Mouse (Mus musculus) embryo, embryonic 10.5 days (tissue): ENCODE measurements around the gene Atg10.
"Not testable (repeated sequence)": the region's sequence is repeated elsewhere in the genome, so short reads cannot be mapped to it uniquely, and the experiment has no call there.

ENCODE experiments used
- DNase-seq: peaks from one replicate; pipeline ENCODE4 v3.0.0-alpha.2; 2015; ENCODE audit warnings: low spot score

Atg10 gene

GRCm38 (mm10) chr13:91223587-91224437, at the start of gene Atg10:
TSS of gene Atg10 (minus strand) at chr13:91223968.
- DNase-seq: peak; percentile 91

- no peak for DNase-seq
Measured at GRCm38 (mm10) chr13:91252406-91252805, 28.6 kb upstream of the Atg10 start.

DNA sequence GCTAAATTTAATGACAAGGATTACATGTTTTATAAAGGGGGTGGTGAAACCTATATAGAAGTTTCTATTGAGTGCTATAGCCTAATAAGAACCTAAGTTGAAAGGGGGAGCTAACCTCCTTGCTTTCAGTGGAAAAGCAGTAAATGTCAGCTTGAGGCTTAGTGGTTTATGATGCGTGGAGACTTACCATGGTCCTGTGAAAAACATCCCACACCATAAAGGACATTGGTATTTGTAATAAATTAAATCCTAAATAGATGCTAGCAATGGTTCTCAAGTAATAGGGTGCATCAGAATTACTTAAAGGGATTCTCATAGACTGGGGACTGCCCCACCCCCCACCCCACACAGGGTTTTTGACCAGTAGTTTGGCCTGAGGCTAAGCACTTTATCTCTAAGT, 27.9 kb upstream of the Atg10 start:
- no peak for DNase-seq

DNA sequence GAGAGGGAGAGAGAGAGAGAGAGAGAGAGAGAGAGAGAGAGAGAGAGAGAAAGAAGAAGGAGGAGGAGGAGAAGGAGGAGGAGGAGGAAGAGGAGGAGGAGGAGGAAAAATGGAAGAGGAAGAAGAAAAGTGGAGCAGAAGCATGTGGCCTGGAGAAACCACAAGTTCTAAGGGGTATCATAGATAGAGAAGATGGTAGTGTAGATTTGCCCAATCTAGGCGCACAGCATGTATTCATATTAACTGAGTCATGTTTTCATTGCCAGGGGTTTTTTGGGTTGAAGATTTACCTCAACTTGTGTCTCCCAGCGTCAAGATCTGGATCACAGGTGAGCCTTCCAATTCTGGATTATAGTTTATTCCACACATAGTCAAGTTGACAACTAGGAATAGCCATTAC, 26.3 kb upstream of the Atg10 start:
- DNase-seq: not testable (repeated sequence)

GRCm38 (mm10) chr13:91246472-91246871, 22.7 kb upstream of the Atg10 start:
- DNase-seq: no peak

DNA sequence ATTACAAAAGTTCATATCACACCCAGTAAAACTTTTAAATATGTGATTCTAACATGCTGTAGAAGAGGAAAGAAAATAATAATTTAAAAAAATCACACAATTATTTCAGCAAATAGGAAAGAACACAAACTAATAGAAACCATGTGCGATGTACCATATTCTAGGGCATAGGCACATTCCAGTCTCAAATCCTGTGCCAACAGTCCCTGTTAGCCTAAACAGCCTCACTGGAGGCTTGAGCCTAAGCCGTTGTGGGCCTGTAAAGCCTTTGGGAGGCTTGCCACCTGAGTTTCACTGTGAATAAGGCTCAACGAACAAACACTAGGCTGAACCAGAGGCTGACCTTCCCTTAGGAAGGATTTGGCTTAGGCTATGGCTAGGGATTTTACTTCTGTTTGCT, 14.2 kb upstream of the Atg10 start:
- no peak for DNase-seq

GRCm38 (mm10) chr13:91236884-91237283, 13.1 kb upstream of the Atg10 start:
- DNase-seq: no peak

GRCm38 (mm10) chr13:91224438-91224814, 658 bp upstream of the Atg10 start:
- DNase-seq: no peak

DNA sequence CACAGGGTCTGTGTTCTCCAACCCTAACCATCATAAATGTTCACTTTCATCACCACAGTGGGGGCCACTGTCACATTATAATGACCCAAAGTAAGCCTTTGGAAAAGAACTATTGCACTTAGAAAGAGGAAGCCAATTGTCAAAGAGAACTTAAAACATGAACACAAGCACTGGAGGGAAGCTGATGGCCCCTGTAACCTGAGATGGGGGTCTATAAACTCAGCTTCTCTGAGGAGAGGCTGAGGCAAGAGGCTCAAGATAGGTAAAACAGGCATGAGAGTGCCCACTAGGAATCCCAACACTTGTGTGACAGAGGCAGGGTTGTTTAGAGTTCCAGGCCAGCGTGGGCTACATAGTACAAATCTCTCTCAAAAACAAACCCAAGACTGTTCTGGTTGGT, 705 bp downstream of the Atg10 start:
- peak; percentile 49 for DNase-seq

- DNase-seq: no peak
Measured at GRCm38 (mm10) chr13:91221696-91222095, 2.1 kb downstream of the Atg10 start.

- no peak for DNase-seq
Measured at GRCm38 (mm10) chr13:91217691-91218090, 6.1 kb downstream of the Atg10 start.

- DNase-seq: no peak
Measured at GRCm38 (mm10) chr13:91216656-91217205, 7.0 kb downstream of the Atg10 start.

DNA sequence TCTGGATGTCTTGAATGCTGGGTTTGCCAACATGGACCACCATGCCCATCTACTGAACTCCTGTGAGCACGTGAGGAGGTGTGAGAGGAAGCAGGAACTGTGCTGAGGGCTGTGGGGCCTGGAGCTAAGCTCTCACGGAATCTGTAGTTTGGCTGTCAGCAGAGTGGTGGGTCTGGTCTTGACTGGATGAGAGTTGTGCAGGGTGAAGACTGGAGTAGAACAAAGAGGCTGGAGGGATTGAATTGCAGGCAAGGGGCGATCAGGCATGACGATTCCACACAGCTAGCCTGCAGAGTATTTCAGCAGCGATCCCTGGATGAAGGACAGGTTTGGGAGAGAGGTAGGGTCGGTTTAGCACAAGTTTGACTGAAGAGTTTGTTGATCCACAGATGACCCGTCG, 10.8 kb downstream of the Atg10 start:
- DNase-seq: no peak

- DNase-seq: no peak
Measured at GRCm38 (mm10) chr13:91206237-91206636, 17.5 kb downstream of the Atg10 start.

- no peak for DNase-seq
Measured at GRCm38 (mm10) chr13:91202564-91202963, 21.2 kb downstream of the Atg10 start.

- peak; percentile 14 for DNase-seq
Measured at GRCm38 (mm10) chr13:91187378-91188234, 36.2 kb downstream of the Atg10 start.

DNA sequence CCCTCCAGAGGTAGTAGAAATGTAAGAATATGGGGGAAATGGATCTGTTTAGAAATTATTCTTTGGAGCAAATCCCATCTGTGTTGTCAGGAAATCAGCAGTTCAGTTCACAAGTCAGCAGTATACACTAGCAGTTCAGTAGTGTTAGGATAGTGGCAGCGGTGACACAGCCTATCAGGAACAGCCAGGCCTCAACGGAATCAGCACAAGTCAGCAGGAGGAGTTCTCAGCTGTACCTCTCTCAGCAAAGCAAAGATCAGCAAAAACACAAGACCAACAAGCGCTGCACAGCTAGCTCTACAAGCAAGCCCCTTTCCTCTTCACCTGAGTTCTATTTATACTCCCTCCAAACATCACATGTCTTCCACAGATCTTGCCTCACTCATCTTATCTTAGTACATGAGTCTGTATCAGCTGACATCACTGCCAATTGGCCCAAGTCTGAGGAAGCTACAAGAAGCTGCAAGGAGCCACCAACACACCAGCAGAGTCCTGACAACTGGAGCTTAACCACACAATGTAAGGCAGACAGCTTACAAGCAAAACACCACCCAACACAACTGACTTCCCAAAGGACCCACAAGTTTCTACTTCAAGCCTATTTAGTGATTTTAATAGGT, 38.4 kb downstream of the Atg10 start:
- DNase-seq: no peak

DNA sequence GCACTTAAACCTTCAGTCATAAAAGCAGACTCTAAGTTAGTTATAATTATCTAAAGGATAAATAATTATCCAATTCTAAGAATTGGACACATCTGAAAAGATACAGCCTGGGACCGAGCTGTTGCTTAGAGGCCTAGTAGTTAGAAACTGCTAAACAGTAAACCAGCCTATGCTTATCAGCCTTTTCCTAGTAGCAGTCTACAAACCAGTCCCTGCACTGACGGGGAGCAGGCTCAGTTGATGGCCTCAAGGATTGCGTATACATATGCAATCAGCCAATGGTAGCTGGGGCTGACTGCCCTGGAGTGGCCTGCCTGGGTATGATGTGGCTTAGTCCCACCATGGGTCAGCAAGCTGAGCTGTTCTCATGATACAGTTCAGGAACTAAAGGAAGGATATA, 39.5 kb downstream of the Atg10 start:
- no peak for DNase-seq

DNA sequence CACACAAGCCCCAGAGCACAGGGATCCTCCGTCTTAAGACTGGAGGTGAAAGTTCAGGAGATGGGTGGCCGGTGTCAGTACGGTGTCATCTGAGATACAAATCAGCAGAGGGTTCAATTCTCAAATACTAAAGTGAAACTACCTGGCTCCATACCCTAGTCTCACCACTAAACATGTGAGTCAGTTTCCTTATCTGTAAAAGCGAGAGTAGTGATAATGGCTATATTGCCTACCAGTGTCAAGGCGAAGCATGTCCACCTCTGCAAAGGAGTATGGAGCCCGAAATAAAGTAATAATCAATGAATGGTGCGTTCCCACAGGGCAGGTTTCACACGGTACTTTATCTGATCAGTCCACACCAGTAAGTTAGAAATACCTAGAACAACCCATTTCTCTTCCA, 43.4 kb downstream of the Atg10 start:
- DNase-seq: no peak

DNA sequence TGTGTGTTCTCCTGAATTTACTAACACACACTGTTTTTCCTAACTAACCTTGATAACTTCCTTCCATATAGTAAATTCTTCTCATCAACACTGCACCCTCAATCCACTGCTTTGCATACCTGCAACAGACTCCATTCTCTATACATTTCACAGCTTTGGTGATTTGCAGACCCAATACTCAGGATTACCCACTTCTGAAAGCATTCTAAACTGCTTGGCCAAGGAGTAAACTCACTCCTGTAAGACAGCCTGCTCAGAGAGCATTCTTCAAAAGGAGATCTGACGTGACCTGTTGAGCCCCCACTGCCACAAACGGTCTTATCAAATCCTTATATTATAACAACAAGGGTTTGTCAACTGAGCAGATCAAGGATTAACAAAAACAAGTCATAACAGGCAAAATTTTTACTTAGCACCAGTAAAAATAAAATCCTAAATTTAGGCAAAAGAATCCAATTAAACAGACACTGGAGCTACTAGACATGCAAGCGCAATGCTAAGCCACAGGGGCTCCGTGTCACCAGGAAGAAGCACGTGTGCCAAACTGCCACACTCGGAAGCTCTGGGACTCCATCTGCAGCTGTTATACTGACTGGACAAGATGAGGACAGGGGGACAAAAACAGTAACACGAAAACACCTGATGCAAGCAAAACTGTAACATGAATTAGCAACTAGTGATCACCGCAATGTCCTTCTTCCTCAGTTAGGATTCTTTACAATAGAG, 44.4 kb downstream of the Atg10 start:
- DNase-seq: no peak

- peak; percentile 46 for DNase-seq
Measured at GRCm38 (mm10) chr13:91178428-91179160, 45.2 kb downstream of the Atg10 start.
